Mouse (Mus musculus): Measurements from ENCODE around the gene Htra3. TPM values are rescaled to one million over a fixed set of nuclear protein-coding genes. Genes with fewer than 3 reads are reported as not detected.

Gene Htra3
- total RNA-seq, 2 experiments from 2014 or later = not detected

GRCm38 (mm10) chr5:35627307-35627840 lies 52.2 kb downstream of the Htra3 start:
- ATAC-seq (replicated peaks; ENCODE audit: low FRiP score, poor library complexity, severe bottlenecking) = no peak

GRCm38 (mm10) chr5:35626408-35626807 lies 53.2 kb downstream of the Htra3 start:
- ATAC-seq (replicated peaks; ENCODE audit: low FRiP score, poor library complexity, severe bottlenecking) = no peak

DNA sequence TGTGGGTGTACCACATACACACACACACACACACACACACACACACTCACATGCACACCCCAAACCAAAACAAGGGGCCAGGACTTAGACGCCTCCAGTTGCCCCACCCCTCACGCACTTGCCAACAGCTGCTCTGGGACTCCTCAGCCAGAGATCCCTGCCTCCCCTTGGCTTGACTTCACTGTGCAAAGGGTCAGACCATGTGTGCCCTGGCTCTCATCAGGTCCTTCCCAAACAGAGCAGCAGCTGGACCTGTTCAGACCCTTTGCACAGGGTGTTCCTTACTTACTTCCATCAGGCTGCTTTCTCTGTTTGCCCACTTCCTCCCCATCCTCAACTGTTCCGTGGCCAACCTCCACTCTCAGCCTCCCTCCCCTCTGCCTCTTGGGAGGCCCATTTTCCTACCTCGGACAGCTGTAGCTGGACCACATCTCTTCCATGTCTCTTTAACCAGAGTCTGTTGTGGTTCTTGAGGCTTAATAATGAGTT lies 54.8 kb downstream of the Htra3 start:
- no peak for ATAC-seq (replicated peaks; ENCODE audit: low FRiP score, poor library complexity, severe bottlenecking)

DNA sequence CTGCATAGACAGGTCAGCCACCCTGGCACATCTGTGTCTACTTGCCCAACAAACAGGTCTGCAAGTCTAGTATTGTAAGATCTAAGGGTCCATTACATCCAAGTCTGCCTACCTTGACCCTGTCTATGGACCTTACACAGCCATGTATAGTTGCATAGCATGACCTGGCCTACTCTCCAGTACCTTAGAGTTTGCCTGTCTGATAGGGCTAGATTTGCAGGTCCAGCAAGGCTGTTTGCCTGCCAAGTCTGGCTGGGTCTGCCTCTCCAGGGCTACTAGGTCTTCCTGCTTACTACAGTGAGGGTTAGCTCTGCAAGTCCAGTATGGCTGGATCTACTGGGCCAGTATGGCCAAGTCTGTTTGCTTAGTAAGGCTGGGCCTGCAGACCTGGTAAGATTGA lies 55.8 kb downstream of the Htra3 start:
- ATAC-seq (replicated peaks; ENCODE audit: low FRiP score, poor library complexity, severe bottlenecking) = no peak

GRCm38 (mm10) chr5:35621114-35621513 lies 58.5 kb downstream of the Htra3 start:
- ATAC-seq (replicated peaks; ENCODE audit: low FRiP score, poor library complexity, severe bottlenecking) = no peak

DNA sequence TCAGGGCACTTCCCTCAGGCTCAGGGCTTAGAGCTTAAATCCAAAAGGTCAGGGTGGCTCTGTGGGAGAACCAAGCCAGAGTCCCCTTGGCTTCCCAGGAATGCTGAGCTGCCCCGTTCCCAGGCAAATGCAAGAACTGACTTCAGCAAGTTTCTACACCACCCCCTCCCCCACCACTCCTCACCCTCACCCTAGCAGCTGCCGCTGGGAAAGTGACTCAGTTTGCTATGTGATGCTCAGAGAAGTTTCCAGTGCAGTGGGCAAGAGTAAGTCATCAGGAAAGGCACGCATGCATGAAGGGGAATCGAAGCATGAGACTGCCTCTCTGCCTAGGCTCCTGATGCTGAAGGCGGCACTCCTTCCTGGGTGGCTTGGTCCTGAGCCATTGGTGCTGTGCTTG lies 62.6 kb downstream of the Htra3 start:
- no peak for ATAC-seq (replicated peaks; ENCODE audit: low FRiP score, poor library complexity, severe bottlenecking)

DNA sequence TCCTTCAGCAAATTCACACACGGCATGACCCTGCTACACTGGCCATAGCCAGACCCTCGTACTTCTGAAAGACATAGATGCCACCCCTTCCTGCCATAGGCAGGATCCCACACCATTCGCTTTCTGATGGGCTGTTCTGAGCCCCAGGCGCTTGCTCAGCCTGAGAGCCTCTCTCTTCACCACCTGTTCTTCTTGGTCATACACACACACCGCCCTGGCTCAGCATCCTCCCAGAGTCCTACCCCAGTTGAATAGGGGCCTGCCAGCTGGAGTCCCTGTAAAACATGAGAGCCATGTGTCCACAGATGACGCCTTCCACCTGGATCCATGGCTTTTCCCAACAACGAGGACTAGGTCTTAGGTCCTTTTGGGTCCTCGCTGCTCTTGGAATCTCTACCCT lies 66.9 kb downstream of the Htra3 start:
- no peak for ATAC-seq (replicated peaks; ENCODE audit: low FRiP score, poor library complexity, severe bottlenecking)

- ATAC-seq (replicated peaks; ENCODE audit: low FRiP score, poor library complexity, severe bottlenecking) = no peak
Measured at GRCm38 (mm10) chr5:35611900-35612299, 67.7 kb downstream of the Htra3 start.

- ATAC-seq (replicated peaks; ENCODE audit: low FRiP score, poor library complexity, severe bottlenecking) = no peak
Measured at GRCm38 (mm10) chr5:35611170-35611569, 68.4 kb downstream of the Htra3 start.

GRCm38 (mm10) chr5:35610381-35610780 lies 69.2 kb downstream of the Htra3 start:
- no peak for ATAC-seq (replicated peaks; ENCODE audit: low FRiP score, poor library complexity, severe bottlenecking)

DNA sequence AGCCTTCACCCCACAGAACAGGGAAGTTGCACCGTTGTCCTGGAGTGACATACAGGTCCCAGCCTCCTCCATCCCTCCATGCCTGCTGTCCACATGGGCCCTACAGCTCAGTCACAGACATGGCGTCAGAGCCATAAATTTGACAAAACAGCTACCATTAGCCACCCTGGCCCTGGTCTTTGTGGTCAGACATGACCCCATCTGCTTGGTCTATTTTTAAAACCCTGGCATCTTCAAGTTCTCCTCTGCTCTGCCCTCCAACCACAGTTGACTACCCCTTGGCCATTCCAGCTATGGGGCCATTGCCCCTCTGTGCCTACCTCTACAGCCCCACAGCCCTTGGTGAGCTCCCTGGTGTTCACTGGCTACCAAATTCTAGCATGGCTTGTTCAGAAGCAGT lies 69.6 kb downstream of the Htra3 start:
- ATAC-seq (replicated peaks; ENCODE audit: low FRiP score, poor library complexity, severe bottlenecking) = no peak

GRCm38 (mm10) chr5:35609381-35609780 lies 70.2 kb downstream of the Htra3 start:
- no peak for ATAC-seq (replicated peaks; ENCODE audit: low FRiP score, poor library complexity, severe bottlenecking)

- no peak for ATAC-seq (replicated peaks; ENCODE audit: low FRiP score, poor library complexity, severe bottlenecking)
Measured at GRCm38 (mm10) chr5:35608559-35608958, 71.0 kb downstream of the Htra3 start.

DNA sequence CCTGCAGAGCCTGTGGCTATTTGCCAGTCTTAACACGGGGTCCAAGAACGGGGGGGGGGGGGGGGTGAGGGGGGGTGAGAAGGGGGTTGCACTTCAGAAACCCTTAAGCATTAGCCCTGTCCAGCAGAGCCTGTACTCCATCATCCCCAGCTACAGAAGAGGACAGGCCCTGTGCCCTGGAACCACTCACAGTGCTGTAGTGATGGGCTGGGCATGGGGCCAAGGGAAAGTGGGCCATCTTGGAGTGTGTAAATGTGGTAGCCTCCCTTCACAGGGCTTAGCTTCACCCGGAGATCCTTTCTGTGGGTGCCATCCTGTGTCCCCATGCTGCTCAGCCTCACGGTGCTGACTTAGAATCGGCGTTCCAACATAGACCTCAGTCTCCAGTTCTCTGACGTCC lies 71.8 kb downstream of the Htra3 start:
- ATAC-seq (replicated peaks; ENCODE audit: low FRiP score, poor library complexity, severe bottlenecking) = no peak

DNA sequence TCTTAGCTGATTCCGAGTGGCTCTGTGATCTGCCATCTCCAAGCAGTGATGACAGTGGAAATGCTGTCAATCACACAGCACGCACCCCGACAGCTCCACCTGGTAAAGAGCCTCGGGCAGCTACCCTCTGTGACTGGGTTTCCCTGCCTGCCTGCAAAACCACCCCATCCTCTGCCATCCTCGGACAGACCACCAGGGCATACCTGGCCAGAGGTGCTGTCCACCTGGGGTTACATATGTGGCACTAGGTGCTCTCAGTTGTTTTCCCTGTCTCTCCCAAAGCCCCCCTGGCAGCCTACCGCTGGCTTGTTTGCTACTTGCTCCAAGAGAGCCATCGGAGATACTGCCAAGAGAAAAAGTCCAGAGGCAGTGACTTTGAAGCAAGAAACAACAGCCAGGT lies 72.8 kb downstream of the Htra3 start:
- no peak for ATAC-seq (replicated peaks; ENCODE audit: low FRiP score, poor library complexity, severe bottlenecking)

GRCm38 (mm10) chr5:35605355-35605754 lies 74.2 kb downstream of the Htra3 start:
- no peak for ATAC-seq (replicated peaks; ENCODE audit: low FRiP score, poor library complexity, severe bottlenecking)

Other genes starting within 250 kb of the Htra3 start
- not detected in 2 replicates for gene Cpz, start 154.1 kb downstream of the Htra3 start, total RNA-seq (2015; ENCODE audit: low replicate concordance)
- gene Cpz, start 154.1 kb downstream of the Htra3 start, total RNA-seq (2017; ENCODE audit: low replicate concordance) = not detected in 2 replicates
- 0.42 and 2.1 TPM in 2 replicates for gene Trmt44, start 104.7 kb downstream of the Htra3 start, total RNA-seq (2015; ENCODE audit: low replicate concordance)
- 2.0 and 4.3 TPM in 2 replicates for gene Trmt44, start 104.7 kb downstream of the Htra3 start, total RNA-seq (2017; ENCODE audit: low replicate concordance)
- gene Acox3, start 96.7 kb downstream of the Htra3 start, total RNA-seq (2015; ENCODE audit: low replicate concordance) = 14.2 and 22.1 TPM in 2 replicates
- 7.4 and 14.2 TPM in 2 replicates for gene Acox3, start 96.7 kb downstream of the Htra3 start, total RNA-seq (2017; ENCODE audit: low replicate concordance)
- 0.63 and 1.3 TPM in 2 replicates for gene Sh3tc1, start 60.2 kb upstream of the Htra3 start, total RNA-seq (2015; ENCODE audit: low replicate concordance)
- 1.8 and 2.2 TPM in 2 replicates for gene Sh3tc1, start 60.2 kb upstream of the Htra3 start, total RNA-seq (2017; ENCODE audit: low replicate concordance)
- gene Ablim2, start 78.1 kb upstream of the Htra3 start, total RNA-seq (2015; ENCODE audit: low replicate concordance) = not detected in 2 replicates
- not detected in 2 replicates for gene Ablim2, start 78.1 kb upstream of the Htra3 start, total RNA-seq (2017; ENCODE audit: low replicate concordance)
- gene Afap1, start 213.5 kb upstream of the Htra3 start, total RNA-seq (2015; ENCODE audit: low replicate concordance) = 2.1 and 3.1 TPM in 2 replicates
- gene Afap1, start 213.5 kb upstream of the Htra3 start, total RNA-seq (2017; ENCODE audit: low replicate concordance) = 2.0 and 2.2 TPM in 2 replicates

All from erythroblast, adult 5-6 weeks (primary cell).